Mouse (Mus musculus): Measurements from ENCODE around the gene Cideb. TPM values are rescaled to one million over a fixed set of nuclear protein-coding genes. Genes with fewer than 3 reads are reported as not detected.

The Cideb gene
- polyA plus RNA-seq, 1 experiment from 2014 or later = 0.25 TPM

DNA sequence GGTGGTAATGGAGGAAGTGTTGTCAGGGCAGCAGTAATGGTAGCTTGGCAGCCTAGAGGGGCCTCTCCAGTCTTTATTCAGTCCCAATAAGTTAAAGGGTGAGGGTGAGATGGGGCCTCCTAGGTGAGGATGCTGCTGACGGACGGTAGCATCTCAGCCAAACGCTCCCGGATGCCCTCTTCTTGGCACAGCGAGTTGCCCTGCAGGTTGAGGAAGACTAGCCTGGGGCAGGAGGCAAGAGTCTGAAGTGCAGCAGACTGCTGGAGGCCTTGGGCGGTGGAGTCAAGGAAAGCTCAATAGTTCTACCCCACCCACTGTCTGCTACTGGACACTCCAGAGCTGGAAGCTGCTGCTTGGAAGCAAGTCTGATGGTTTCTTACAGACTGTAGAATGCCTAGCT lies 42.0 kb downstream of the Cideb start:
- H3K27ac ChIP-seq = no peak overlapping the region
- peaks cover 3% of the 10 kb centered on the region; the same call in 1 of the 2 replicates for H3K27me3 ChIP-seq (replicated peaks)
- no peak overlapping the region for H3K4me3 ChIP-seq
- no peaks in the 10 kb centered on the region for H3K9me3 ChIP-seq
- no peaks in the 10 kb centered on the region; the same call in 1 of the 2 replicates for H3K36me3 ChIP-seq (replicated peaks)
- no peak overlapping the region for H3K9ac ChIP-seq
- 95% methylated on average over 6 of the region's 6 CpGs for WGBS
- H3K4me2 ChIP-seq = no peak overlapping the region
- ATAC-seq (replicated peaks) = no peak
- peaks cover 7% of the 10 kb centered on the region for H3K4me1 ChIP-seq

DNA sequence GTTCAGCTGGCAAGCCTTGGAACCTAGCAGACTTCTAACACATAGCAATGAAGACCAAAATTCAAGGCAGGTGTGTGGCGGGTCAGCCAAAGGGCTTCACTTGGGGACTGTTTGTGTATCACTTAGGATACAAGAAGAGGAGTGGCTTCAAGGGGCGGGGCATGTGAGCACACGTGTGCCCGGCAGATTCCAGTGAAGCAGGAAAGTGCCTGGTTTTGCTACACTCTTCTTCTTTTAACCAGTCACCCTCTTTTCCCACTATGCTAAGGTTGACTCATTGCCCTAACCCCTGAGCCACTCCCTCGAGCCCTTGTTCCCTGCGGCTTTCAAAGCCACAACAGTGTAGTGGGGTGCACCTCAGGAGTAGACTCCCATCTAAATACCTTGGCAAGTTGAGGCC lies 43.4 kb downstream of the Cideb start:
- H3K9me3 ChIP-seq = no peaks in the 10 kb centered on the region
- H3K27ac ChIP-seq = no peak overlapping the region
- no peaks in the 10 kb centered on the region for H3K4me1 ChIP-seq
- H3K4me3 ChIP-seq = no peak overlapping the region
- no peaks in the 10 kb centered on the region; the same call in 1 of the 2 replicates for H3K36me3 ChIP-seq (replicated peaks)
- peaks cover 3% of the 10 kb centered on the region; the same call in 1 of the 2 replicates for H3K27me3 ChIP-seq (replicated peaks)
- ATAC-seq (replicated peaks) = no peak
- H3K4me2 ChIP-seq = no peak overlapping the region
- 40% methylated on average over 6 of the region's 6 CpGs for WGBS
- no peak overlapping the region for H3K9ac ChIP-seq

GRCm38 (mm10) chr14:55713729-55714122 lies 44.5 kb downstream of the Cideb start, which contains the start of gene Tgm1:
TSS of gene Tgm1 (minus strand) at chr14:55713926.
- no peak within 1 kb of the TSS for H3K9ac ChIP-seq
- H3K9me3 ChIP-seq = no peaks in the 10 kb centered on the region
- ATAC-seq (replicated peaks) = no peak
- H3K36me3 ChIP-seq (replicated peaks) = no peaks in the 10 kb centered on the region; the same call in 1 of the 2 replicates
- H3K4me2 ChIP-seq = no peak within 1 kb of the TSS
- H3K4me3 ChIP-seq = no peak within 1 kb of the TSS
- no peaks in the 10 kb centered on the region for H3K4me1 ChIP-seq
- 28% methylated on average over 4 of the region's 4 CpGs for WGBS
- H3K27ac ChIP-seq = no peak within 1 kb of the TSS
- H3K27me3 ChIP-seq (replicated peaks) = peaks cover 3% of the 10 kb centered on the region; the same call in 1 of the 2 replicates

DNA sequence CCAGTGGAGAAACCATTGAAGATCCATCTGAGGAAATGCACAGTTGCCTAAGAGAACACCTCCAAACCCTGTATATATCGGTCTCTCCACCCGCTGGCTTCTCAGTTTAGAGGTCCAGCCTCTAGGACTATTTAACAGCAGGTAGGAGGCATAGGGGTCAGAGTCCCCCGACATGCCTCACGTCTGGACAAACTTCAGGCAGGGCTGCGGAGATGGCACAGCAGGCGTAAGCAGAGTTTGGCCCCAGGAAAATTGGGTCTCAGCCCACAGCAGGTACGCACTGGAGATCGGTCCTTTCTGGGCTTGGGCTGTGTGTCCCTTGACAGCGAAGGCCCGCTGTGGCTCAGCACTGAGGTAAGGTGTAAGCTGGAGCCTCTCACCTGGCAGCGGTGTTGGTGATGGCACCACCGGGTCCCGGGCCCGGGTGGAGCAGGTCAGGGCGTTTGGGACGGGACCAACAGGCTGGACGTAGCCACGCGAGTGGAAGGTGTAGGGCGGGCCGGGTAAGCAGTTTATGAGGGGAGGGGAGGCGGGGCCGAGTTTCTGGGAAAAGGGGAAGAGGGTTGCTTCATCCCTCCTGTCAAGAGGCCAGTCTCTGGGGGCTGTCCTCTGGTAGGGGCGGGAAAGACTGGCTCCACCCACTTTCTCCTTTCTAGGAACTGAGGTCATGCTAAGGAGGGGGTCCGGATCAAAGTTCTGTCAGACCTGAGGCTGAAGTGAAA lies 45.1 kb downstream of the Cideb start:
- Histone ChIP-seq H3K4me3 (no peak overlapping the region), H3K27me3 (replicated peaks) (peaks cover 3% of the 10 kb centered on the region; the same call in 1 of the 2 replicates), H3K4me2 (no peak overlapping the region), H3K4me1 (no peaks in the 10 kb centered on the region), H3K9ac (no peak overlapping the region), H3K9me3 (no peaks in the 10 kb centered on the region), H3K36me3 (replicated peaks) (no peaks in the 10 kb centered on the region; the same call in 1 of the 2 replicates), H3K27ac (no peak overlapping the region)
- ATAC-seq (replicated peaks) = no peak
- 16% methylated on average over 25 of the region's 25 CpGs for WGBS

GRCm38 (mm10) chr14:55711786-55712185 lies 46.5 kb downstream of the Cideb start:
- H3K27me3 ChIP-seq (replicated peaks) = peaks cover 3% of the 10 kb centered on the region; the same call in 1 of the 2 replicates
- H3K27ac ChIP-seq = no peak overlapping the region
- no peak overlapping the region for H3K4me2 ChIP-seq
- H3K36me3 ChIP-seq (replicated peaks) = no peaks in the 10 kb centered on the region; the same call in 1 of the 2 replicates
- no peak overlapping the region for H3K9ac ChIP-seq
- no peaks in the 10 kb centered on the region for H3K9me3 ChIP-seq
- no peak for ATAC-seq (replicated peaks)
- H3K4me1 ChIP-seq = no peaks in the 10 kb centered on the region
- 81% methylated on average over 7 of the region's 7 CpGs for WGBS
- no peak overlapping the region for H3K4me3 ChIP-seq

DNA sequence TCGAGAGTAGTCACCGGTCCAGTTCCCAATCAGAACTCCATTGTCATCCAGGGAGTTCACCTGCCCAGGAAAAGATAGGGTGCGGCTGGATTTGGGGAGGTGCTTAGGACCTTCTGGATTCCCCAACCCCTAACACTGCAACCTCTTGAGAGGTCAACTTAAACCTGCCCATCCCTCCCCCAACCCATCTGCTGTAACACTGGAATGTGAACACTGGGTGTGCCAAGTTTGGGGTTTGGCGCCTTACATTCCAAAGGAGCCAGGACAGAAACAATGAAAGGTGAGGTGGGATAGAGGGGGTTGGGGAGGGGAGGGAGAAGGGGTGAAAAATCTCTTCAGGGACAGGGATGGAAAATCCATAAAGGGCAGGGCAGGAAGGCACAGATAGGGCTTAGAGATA lies 48.7 kb downstream of the Cideb start:
- Histone ChIP-seq H3K27ac (no peak overlapping the region), H3K4me1 (no peaks in the 10 kb centered on the region)

DNA sequence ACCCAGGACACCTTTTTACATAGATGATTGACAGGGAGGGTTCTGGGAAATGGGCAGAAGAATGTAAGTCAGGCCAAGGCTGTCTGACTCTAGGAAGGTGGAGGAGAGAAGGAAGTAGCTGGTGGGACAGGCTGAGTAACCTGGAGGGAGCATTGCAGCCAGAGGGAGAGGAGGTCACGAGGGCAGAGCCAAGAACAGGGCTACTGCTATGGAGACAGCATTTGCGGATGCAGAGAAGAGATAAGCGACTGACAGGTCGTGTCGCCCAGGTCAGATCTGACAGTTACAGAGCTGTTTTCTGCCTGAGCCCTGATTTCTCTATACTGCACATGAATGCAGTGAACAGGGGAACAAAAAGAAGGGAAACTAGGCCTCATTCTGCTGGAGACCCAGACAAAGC lies 50.9 kb downstream of the Cideb start:
- Histone ChIP-seq H3K9ac (no peak overlapping the region), H3K27me3 (replicated peaks) (no peaks in the 10 kb centered on the region), H3K36me3 (replicated peaks) (no peaks in the 10 kb centered on the region), H3K4me2 (no peak overlapping the region), H3K27ac (no peak overlapping the region), H3K4me1 (no peaks in the 10 kb centered on the region), H3K4me3 (no peak overlapping the region), H3K9me3 (no peaks in the 10 kb centered on the region)
- ATAC-seq (replicated peaks) = no peak
- 84% methylated on average over 5 of the region's 5 CpGs for WGBS

More for the DNA sequence above, 48.7 kb downstream of the Cideb start:
- no peak overlapping the region for H3K9ac ChIP-seq
- H3K4me3 ChIP-seq = no peak overlapping the region
- H3K27me3 ChIP-seq (replicated peaks) = peaks cover 3% of the 10 kb centered on the region; the same call in 1 of the 2 replicates
- 84% methylated on average over 4 of the region's 4 CpGs for WGBS
- no peak for ATAC-seq (replicated peaks)
- H3K9me3 ChIP-seq = no peaks in the 10 kb centered on the region
- no peaks in the 10 kb centered on the region for H3K36me3 ChIP-seq (replicated peaks)
- H3K4me2 ChIP-seq = no peak overlapping the region

DNA sequence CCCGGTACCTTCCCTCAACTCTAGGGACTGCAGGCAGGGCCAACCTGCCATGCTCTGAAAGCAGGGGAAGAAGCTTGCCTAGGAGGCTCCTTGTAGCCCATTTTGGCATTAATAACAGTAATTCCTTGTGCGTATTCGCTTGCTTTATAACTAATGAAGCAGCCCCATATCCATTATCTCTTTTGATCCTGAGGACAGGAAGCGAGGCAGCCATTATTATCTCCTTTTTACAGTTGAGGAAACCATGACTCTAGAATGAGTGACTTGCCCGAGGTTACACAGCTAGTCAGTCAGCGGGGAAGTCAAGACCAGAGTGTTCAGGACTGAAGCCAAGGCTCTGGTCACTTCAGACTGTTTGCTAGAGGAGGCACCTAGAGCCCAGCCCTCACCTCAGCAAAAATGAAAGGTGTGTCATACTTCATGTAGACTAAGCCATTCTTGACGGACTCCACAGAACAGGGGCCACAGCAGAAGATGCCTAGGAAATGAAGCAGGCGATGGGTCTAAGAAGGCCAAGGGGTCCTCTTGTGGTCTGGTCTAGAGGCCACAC lies 52.1 kb downstream of the Cideb start:
- Histone ChIP-seq H3K4me3 (no peak overlapping the region), H3K9ac (no peak overlapping the region), H3K27me3 (replicated peaks) (no peaks in the 10 kb centered on the region), H3K36me3 (replicated peaks) (no peaks in the 10 kb centered on the region), H3K4me1 (no peaks in the 10 kb centered on the region), H3K4me2 (no peak overlapping the region), H3K9me3 (no peaks in the 10 kb centered on the region), H3K27ac (no peak overlapping the region)
- no peak for ATAC-seq (replicated peaks)
- WGBS = 88% methylated on average over 8 of the region's 8 CpGs

Other genes with a start within 250 kb of the Cideb start
- 1.9 and 2.1 TPM in 2 replicates for gene Cpne6, start 248.0 kb downstream of the Cideb start, polyA plus RNA-seq (2015; fragmentation: Nextera tagmentation; extraction: Ambion mirVana)
- gene Nrl, start 233.5 kb downstream of the Cideb start, polyA plus RNA-seq (2015; fragmentation: Nextera tagmentation; extraction: Ambion mirVana) = 0.15 and 0.17 TPM in 2 replicates
- gene Pck2, start 218.2 kb downstream of the Cideb start, polyA plus RNA-seq (2015; fragmentation: Nextera tagmentation; extraction: Ambion mirVana) = 25.4 and 28.0 TPM in 2 replicates
- gene Dcaf11, start 198.5 kb downstream of the Cideb start, polyA plus RNA-seq (2015; fragmentation: Nextera tagmentation; extraction: Ambion mirVana) = 129 and 135 TPM in 2 replicates
- 1.4 TPM in 1 of 2 replicates, not detected in the other for gene A730061H03Rik, start 198.1 kb downstream of the Cideb start, polyA plus RNA-seq (2015; fragmentation: Nextera tagmentation; extraction: Ambion mirVana)
- 0.23 TPM in 1 of 2 replicates, not detected in the other for gene Fitm1, start 182.8 kb downstream of the Cideb start, polyA plus RNA-seq (2015; fragmentation: Nextera tagmentation; extraction: Ambion mirVana)
- 215 and 217 TPM in 2 replicates for gene Psme1, start 180.3 kb downstream of the Cideb start, polyA plus RNA-seq (2015; fragmentation: Nextera tagmentation; extraction: Ambion mirVana)
- gene Emc9, start 173.2 kb downstream of the Cideb start, polyA plus RNA-seq (2015; fragmentation: Nextera tagmentation; extraction: Ambion mirVana) = 29.3 and 32.9 TPM in 2 replicates
- gene Psme2, start 167.3 kb downstream of the Cideb start, polyA plus RNA-seq (2015; fragmentation: Nextera tagmentation; extraction: Ambion mirVana) = 150 and 184 TPM in 2 replicates
- gene Rnf31, start 166.8 kb downstream of the Cideb start, polyA plus RNA-seq (2015; fragmentation: Nextera tagmentation; extraction: Ambion mirVana) = 23.0 and 24.2 TPM in 2 replicates
- gene Irf9, start 154.9 kb downstream of the Cideb start, polyA plus RNA-seq (2015; fragmentation: Nextera tagmentation; extraction: Ambion mirVana) = 10.0 and 13.5 TPM in 2 replicates
- gene Rec8, start 140.4 kb downstream of the Cideb start, polyA plus RNA-seq (2015; fragmentation: Nextera tagmentation; extraction: Ambion mirVana) = 6.5 and 6.6 TPM in 2 replicates
- gene Ipo4, start 122.5 kb downstream of the Cideb start, polyA plus RNA-seq (2015; fragmentation: Nextera tagmentation; extraction: Ambion mirVana) = 116 and 121 TPM in 2 replicates
- 0.79 and 1.1 TPM in 2 replicates for gene Gm49378, start 120.6 kb downstream of the Cideb start, polyA plus RNA-seq (2015; fragmentation: Nextera tagmentation; extraction: Ambion mirVana)
- 63.0 and 65.0 TPM in 2 replicates for gene Tm9sf1, start 114.7 kb downstream of the Cideb start, polyA plus RNA-seq (2015; fragmentation: Nextera tagmentation; extraction: Ambion mirVana)
- gene Tssk4, start 108.3 kb downstream of the Cideb start, polyA plus RNA-seq (2015; fragmentation: Nextera tagmentation; extraction: Ambion mirVana) = 0.41 and 0.43 TPM in 2 replicates
- gene Mdp1, start 98.0 kb downstream of the Cideb start, polyA plus RNA-seq (2015; fragmentation: Nextera tagmentation; extraction: Ambion mirVana) = 77.1 and 79.5 TPM in 2 replicates
- 42.8 and 43.1 TPM in 2 replicates for gene Gmpr2, start 86.5 kb downstream of the Cideb start, polyA plus RNA-seq (2015; fragmentation: Nextera tagmentation; extraction: Ambion mirVana)
- 531 and 550 TPM in 2 replicates for gene Nedd8, start 86.3 kb downstream of the Cideb start, polyA plus RNA-seq (2015; fragmentation: Nextera tagmentation; extraction: Ambion mirVana)
- gene Tinf2, start 76.6 kb downstream of the Cideb start, polyA plus RNA-seq (2015; fragmentation: Nextera tagmentation; extraction: Ambion mirVana) = 25.6 TPM in 2 replicates
- gene Tgm1, start 44.5 kb downstream of the Cideb start, polyA plus RNA-seq (2015; fragmentation: Nextera tagmentation; extraction: Ambion mirVana) = 0.20 and 0.27 TPM in 2 replicates
- gene Rabggta, start 36.2 kb downstream of the Cideb start, polyA plus RNA-seq (2015; fragmentation: Nextera tagmentation; extraction: Ambion mirVana) = 56.7 and 61.4 TPM in 2 replicates
- gene Dhrs1, start 12.8 kb downstream of the Cideb start, polyA plus RNA-seq (2015; fragmentation: Nextera tagmentation; extraction: Ambion mirVana) = 61.6 and 68.7 TPM in 2 replicates
- gene Nop9, start 12.8 kb downstream of the Cideb start, polyA plus RNA-seq (2015; fragmentation: Nextera tagmentation; extraction: Ambion mirVana) = 28.7 and 31.8 TPM in 2 replicates
- gene Ltb4r2, start 3.0 kb upstream of the Cideb start, polyA plus RNA-seq (2015; fragmentation: Nextera tagmentation; extraction: Ambion mirVana) = 0.67 and 0.70 TPM in 2 replicates
- gene Ltb4r1, start 7.5 kb upstream of the Cideb start, polyA plus RNA-seq (2015; fragmentation: Nextera tagmentation; extraction: Ambion mirVana) = 0.41 and 0.59 TPM in 2 replicates
- gene Adcy4, start 25.6 kb upstream of the Cideb start, polyA plus RNA-seq (2015; fragmentation: Nextera tagmentation; extraction: Ambion mirVana) = 5.7 and 6.2 TPM in 2 replicates
- gene Ripk3, start 30.4 kb upstream of the Cideb start, polyA plus RNA-seq (2015; fragmentation: Nextera tagmentation; extraction: Ambion mirVana) = 2.3 and 2.7 TPM in 2 replicates
- gene Nfatc4, start 64.7 kb upstream of the Cideb start, polyA plus RNA-seq (2015; fragmentation: Nextera tagmentation; extraction: Ambion mirVana) = 8.4 and 10.8 TPM in 2 replicates
- gene Nynrin, start 95.6 kb upstream of the Cideb start, polyA plus RNA-seq (2015; fragmentation: Nextera tagmentation; extraction: Ambion mirVana) = 12.4 and 13.6 TPM in 2 replicates
- 0.19 and 0.20 TPM in 2 replicates for gene Cbln3, start 125.9 kb upstream of the Cideb start, polyA plus RNA-seq (2015; fragmentation: Nextera tagmentation; extraction: Ambion mirVana)
- 10.9 and 11.4 TPM in 2 replicates for gene Khnyn, start 126.5 kb upstream of the Cideb start, polyA plus RNA-seq (2015; fragmentation: Nextera tagmentation; extraction: Ambion mirVana)
- 169 and 175 TPM in 2 replicates for gene Sdr39u1, start 141.8 kb upstream of the Cideb start, polyA plus RNA-seq (2015; fragmentation: Nextera tagmentation; extraction: Ambion mirVana)
- 0.37 and 1.6 TPM in 2 replicates for gene Cma1, start 186.2 kb upstream of the Cideb start, polyA plus RNA-seq (2015; fragmentation: Nextera tagmentation; extraction: Ambion mirVana)
- not detected in 2 replicates for gene Cma2, start 192.5 kb upstream of the Cideb start, polyA plus RNA-seq (2015; fragmentation: Nextera tagmentation; extraction: Ambion mirVana)

All from midbrain, embryonic 15.5 days (tissue).